Mouse (Mus musculus) intestine, embryonic 15.5 days (tissue): ENCODE data around the gene Parp3. TPM values are rescaled to one million over a fixed set of nuclear protein-coding genes. Genes with fewer than 3 reads are reported as not detected.
"Not testable (repeated sequence)": the region's sequence is repeated elsewhere in the genome, so short reads cannot be mapped to it uniquely, and the experiment has no call there.

Experiments
- ATAC-seq: fragments of 200-750 bp; cut with Nextera tagmentation; 2 replicates; pipeline ENCODE4 v1.8.0; 2017; ENCODE audit warnings: moderate TSS enrichment, moderate library complexity
- H3K27ac ChIP-seq: fragments of 300-500 bp; sonication (generic); 2 replicates; pipeline ENCODE4 v1.5.1; 2015; ENCODE audit warnings: mild to moderate bottlenecking, inconsistent platforms
- H3K27me3 ChIP-seq: fragments of 300-500 bp; sonication (generic); replicated peaks from 2 replicates; pipeline ENCODE4 v1.6.1; 2015; ENCODE audit warnings: inconsistent platforms
- H3K36me3 ChIP-seq: fragments of 300-500 bp; sonication (generic); 2 replicates; pipeline ENCODE4 v1.6.1; 2015; ENCODE audit warnings: inconsistent platforms
- H3K4me1 ChIP-seq: fragments of 300-500 bp; sonication (generic); replicated peaks from 2 replicates; pipeline ENCODE4 v1.6.1; 2015; ENCODE audit warnings: inconsistent platforms
- H3K4me2 ChIP-seq: fragments of 300-500 bp; sonication (generic); replicated peaks from 2 replicates; pipeline ENCODE4 v1.6.1; 2015; ENCODE audit warnings: mild to moderate bottlenecking, inconsistent platforms
- H3K4me3 ChIP-seq: fragments of 300-500 bp; sonication (generic); replicated peaks from 2 replicates; pipeline ENCODE4 v1.5.1; 2015; ENCODE audit warnings: inconsistent platforms
- H3K9ac ChIP-seq: fragments of 300-500 bp; sonication (generic); 2 replicates; pipeline ENCODE4 v1.6.1; 2015; ENCODE audit warnings: inconsistent platforms
- H3K9me3 ChIP-seq: fragments of 300-500 bp; sonication (generic); 2 replicates; pipeline ENCODE4 v1.6.1; 2016; ENCODE audit warnings: inconsistent platforms
- WGBS: fragments of 180-500 bp; shearing (Covaris S2); methylation state at CpG from one replicate; pipeline ENCODE4 v1.1.7; 2015; 5-methylcytosine and 5-hydroxymethylcytosine counted together
- polyA plus RNA-seq: library from polyadenylated mRNA; unstranded; fragments of >200 nt; fragmentation: Nextera tagmentation; extraction: Ambion mirVana; gene quantifications from 2 replicates; pipeline ENCODE4 v1.2.1, GENCODE M21; 2015

Parp3 gene
- polyA plus RNA-seq = 2.4 and 2.5 TPM in 2 replicates

- peak; percentile 97 for ATAC-seq
Measured at GRCm38 (mm10) chr9:106476924-106477484, at the start of gene Parp3. TSS of gene Parp3 (minus strand) at chr9:106476949.

GRCm38 (mm10) chr9:106519909-106520308 is 43.2 kb upstream of the Parp3 start:
- no peak for ATAC-seq
- Histone ChIP-seq H3K27ac (no peak overlapping the region), H3K9me3 (no peaks in the 10 kb centered on the region), H3K4me1 (no peaks in the 10 kb centered on the region), H3K9ac (no peak overlapping the region), H3K36me3 (no peaks in the 10 kb centered on the region), H3K4me2 (no peak overlapping the region), H3K4me3 (no peak overlapping the region), H3K27me3 (no peaks in the 10 kb centered on the region)
- WGBS = 61% methylated on average over 8 of the region's 8 CpGs

More at GRCm38 (mm10) chr9:106476924-106477484, at the start of gene Parp3:
- peak within 1 kb of the TSS; percentile 80 for H3K4me2 ChIP-seq
- H3K9me3 ChIP-seq = no peaks in the 10 kb centered on the region
- WGBS = under 1% methylated on average over 41 of the region's 41 CpGs
- peak within 1 kb of the TSS; percentile 48 for H3K9ac ChIP-seq
- H3K36me3 ChIP-seq = peaks cover 9% of the 10 kb centered on the region
- no peaks in the 10 kb centered on the region for H3K27me3 ChIP-seq
- H3K4me1 ChIP-seq = peaks cover 43% of the 10 kb centered on the region
- peak within 1 kb of the TSS; percentile 61 for H3K4me3 ChIP-seq
- H3K27ac ChIP-seq = peak within 1 kb of the TSS; percentile 38; the same call in 1 of the 2 replicates

DNA sequence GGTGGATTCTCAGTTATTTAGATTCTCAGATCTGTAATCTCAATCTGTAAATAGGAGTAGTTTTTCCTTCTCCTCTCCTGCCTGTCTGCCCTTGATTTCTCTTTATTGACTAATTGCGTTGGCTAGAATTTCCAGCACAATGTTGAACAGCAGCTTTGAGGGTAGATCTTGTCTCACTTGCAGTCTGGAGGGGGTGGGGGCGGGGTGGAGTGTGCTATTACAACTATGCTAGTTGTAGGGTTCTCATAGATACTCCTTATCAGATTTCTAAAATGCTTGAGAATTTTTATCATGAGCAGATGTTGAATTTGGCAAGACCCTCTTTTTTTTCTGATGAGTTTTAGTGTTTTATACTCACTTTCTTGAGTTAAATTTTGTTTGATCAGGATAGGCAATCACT is 42.7 kb upstream of the Parp3 start:
- no peak overlapping the region for H3K4me3 ChIP-seq
- H3K4me2 ChIP-seq = no peak overlapping the region

GRCm38 (mm10) chr9:106514273-106514672 is 37.5 kb upstream of the Parp3 start, which contains the start of gene Iqcf5:
TSS of gene Iqcf5 (plus strand) at chr9:106514573.
- Histone ChIP-seq H3K36me3 (no peaks in the 10 kb centered on the region), H3K9me3 (no peaks in the 10 kb centered on the region), H3K27ac (no peak within 1 kb of the TSS), H3K9ac (no peak within 1 kb of the TSS), H3K27me3 (no peaks in the 10 kb centered on the region), H3K4me3 (no peak within 1 kb of the TSS), H3K4me2 (no peak within 1 kb of the TSS), H3K4me1 (no peaks in the 10 kb centered on the region)
- WGBS = 87% methylated on average over 4 of the region's 4 CpGs
- ATAC-seq = no peak

More for the DNA sequence above, 42.7 kb upstream of the Parp3 start:
- Histone ChIP-seq H3K27ac (no peak overlapping the region), H3K9me3 (no peaks in the 10 kb centered on the region), H3K9ac (no peak overlapping the region), H3K36me3 (no peaks in the 10 kb centered on the region), H3K4me1 (no peaks in the 10 kb centered on the region), H3K27me3 (no peaks in the 10 kb centered on the region)
- WGBS = 59% methylated on average over 2 of the region's 2 CpGs
- no peak for ATAC-seq

DNA sequence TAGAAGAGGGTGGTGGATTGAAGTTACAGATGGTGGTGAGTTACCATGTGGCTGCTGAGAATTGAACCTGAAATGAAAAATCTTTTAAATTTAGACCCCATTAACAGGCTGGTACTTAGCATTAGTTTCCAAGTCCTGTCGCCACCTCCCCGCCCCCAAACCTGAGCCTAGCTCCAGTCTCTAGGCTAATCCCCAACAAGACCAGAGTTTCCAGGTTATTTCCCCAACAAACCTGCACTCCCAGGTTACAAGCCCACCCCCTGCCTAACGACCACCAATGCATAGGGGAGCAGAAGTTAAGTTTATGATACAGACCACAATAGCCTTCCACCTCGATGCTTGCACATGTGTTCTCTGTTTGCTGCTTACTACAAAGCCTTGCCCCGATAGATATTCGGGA is 36.8 kb upstream of the Parp3 start:
- WGBS = 81% methylated on average over 6 of the region's 6 CpGs
- no peaks in the 10 kb centered on the region for H3K36me3 ChIP-seq
- no peak overlapping the region for H3K27ac ChIP-seq
- no peaks in the 10 kb centered on the region for H3K4me1 ChIP-seq
- no peak for ATAC-seq
- no peaks in the 10 kb centered on the region for H3K27me3 ChIP-seq
- H3K4me3 ChIP-seq = no peak overlapping the region
- no peak overlapping the region for H3K9ac ChIP-seq
- no peaks in the 10 kb centered on the region for H3K9me3 ChIP-seq
- H3K4me2 ChIP-seq = no peak overlapping the region

DNA sequence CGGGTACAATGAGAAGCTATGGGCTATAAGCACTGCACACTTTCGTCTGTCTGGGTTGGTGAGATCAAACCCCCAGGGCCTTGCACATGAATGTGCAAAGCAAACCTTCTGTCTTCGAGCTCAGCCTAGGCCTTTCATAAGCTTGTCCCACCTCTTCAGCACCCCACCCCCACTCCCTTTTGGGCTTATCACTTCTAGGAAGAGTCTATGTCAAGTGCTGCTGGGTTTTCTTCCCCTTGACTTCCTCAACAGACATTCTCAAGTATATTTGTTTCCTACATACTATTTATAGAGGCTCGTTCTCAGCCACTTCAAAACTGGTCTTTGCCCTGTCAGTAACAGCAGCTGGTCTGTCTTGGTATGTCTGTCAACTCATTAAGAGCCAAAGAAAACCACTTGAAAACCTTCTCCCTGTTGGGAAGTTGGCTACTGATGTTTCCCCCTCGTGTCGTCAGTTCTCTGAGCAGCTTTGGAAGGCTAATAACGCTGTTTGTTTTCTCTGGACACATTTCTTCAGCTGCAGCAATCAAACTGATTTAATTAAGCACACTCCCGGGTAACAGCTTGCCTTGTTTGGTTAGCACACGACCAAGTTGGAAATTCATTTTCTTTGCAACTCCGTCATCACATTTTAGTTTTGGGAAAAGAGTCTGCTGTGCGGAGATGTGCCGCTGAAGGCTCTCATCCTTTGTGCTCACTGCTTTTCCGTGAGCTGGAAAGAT is 36.1 kb upstream of the Parp3 start:
- Histone ChIP-seq H3K9ac (no peak overlapping the region), H3K4me3 (no peak overlapping the region), H3K4me1 (no peaks in the 10 kb centered on the region), H3K27ac (no peak overlapping the region), H3K4me2 (no peak overlapping the region), H3K9me3 (no peaks in the 10 kb centered on the region), H3K27me3 (no peaks in the 10 kb centered on the region), H3K36me3 (no peaks in the 10 kb centered on the region)
- WGBS = 56% methylated on average over 13 of the region's 13 CpGs
- ATAC-seq = no peak

DNA sequence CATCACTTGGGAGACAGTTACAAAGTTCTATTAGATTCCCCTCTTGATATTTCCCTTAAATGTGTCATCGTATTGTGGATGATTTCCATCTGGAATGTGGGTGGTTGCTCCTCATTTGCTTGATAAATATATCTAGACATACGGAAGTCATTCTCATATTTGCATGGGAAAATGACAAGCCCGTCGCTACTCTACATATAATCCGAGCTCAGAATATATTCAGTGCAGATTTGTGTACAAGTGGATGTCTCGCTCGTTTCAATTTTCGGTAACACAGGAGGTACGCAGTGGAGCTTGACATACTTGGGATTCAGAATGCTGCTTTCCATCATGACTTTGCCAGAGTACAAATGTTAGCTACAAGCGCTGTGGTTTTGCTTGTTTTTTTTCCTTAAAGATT is 32.6 kb upstream of the Parp3 start:
- H3K27me3 ChIP-seq = no peaks in the 10 kb centered on the region
- H3K4me3 ChIP-seq = no peak overlapping the region
- no peak overlapping the region for H3K27ac ChIP-seq
- no peaks in the 10 kb centered on the region for H3K4me1 ChIP-seq
- WGBS = 91% methylated on average over 10 of the region's 10 CpGs
- no peak overlapping the region for H3K9ac ChIP-seq
- no peaks in the 10 kb centered on the region for H3K36me3 ChIP-seq
- no peak for ATAC-seq
- no peak overlapping the region for H3K4me2 ChIP-seq
- H3K9me3 ChIP-seq = no peaks in the 10 kb centered on the region

GRCm38 (mm10) chr9:106504246-106504645 is 27.5 kb upstream of the Parp3 start:
- WGBS = 70% methylated on average over 6 of the region's 6 CpGs
- Histone ChIP-seq H3K36me3 (no peaks in the 10 kb centered on the region), H3K9ac (no peak overlapping the region)

DNA sequence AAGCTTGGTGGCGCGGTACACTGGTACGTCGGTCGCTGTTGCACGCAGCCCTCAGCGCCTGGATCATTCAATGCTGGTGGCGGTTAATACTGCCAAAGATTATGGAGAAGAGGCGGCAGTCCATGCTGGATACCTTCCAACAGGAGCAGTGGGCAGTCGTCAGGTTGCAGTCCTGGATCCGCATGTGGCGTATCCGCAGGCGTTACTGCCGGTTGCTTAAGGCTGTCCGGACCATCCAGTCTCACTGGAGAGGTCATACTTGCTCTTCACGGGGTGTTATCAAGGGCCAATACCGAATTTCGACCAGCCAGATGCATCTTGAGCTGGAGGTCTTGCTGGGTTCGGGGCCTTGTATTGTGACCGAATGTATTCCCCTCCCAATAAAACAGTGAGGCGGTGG is 25.1 kb upstream of the Parp3 start:
- H3K4me1 ChIP-seq = no peaks in the 10 kb centered on the region
- no peak overlapping the region for H3K4me3 ChIP-seq
- no peak overlapping the region for H3K27ac ChIP-seq
- 84% methylated on average over 22 of the region's 22 CpGs for WGBS
- H3K9me3 ChIP-seq = no peaks in the 10 kb centered on the region
- no peak for ATAC-seq
- H3K4me2 ChIP-seq = no peak overlapping the region
- no peaks in the 10 kb centered on the region for H3K36me3 ChIP-seq
- H3K27me3 ChIP-seq = no peaks in the 10 kb centered on the region
- H3K9ac ChIP-seq = no peak overlapping the region

More at GRCm38 (mm10) chr9:106504246-106504645, 27.5 kb upstream of the Parp3 start:
- no peak for ATAC-seq
- Histone ChIP-seq H3K27ac (no peak overlapping the region), H3K27me3 (no peaks in the 10 kb centered on the region), H3K4me3 (no peak overlapping the region), H3K4me2 (no peak overlapping the region), H3K4me1 (no peaks in the 10 kb centered on the region), H3K9me3 (no peaks in the 10 kb centered on the region)

GRCm38 (mm10) chr9:106499667-106500066 is 22.9 kb upstream of the Parp3 start, which contains the start of gene Iqcf1:
TSS of gene Iqcf1 (plus strand) at chr9:106499967.
- H3K27ac ChIP-seq = no peak within 1 kb of the TSS
- H3K36me3 ChIP-seq = no peaks in the 10 kb centered on the region
- H3K9ac ChIP-seq = no peak within 1 kb of the TSS
- H3K27me3 ChIP-seq = no peaks in the 10 kb centered on the region
- H3K4me3 ChIP-seq = no peak within 1 kb of the TSS
- WGBS = 90% methylated on average over 6 of the region's 6 CpGs
- H3K4me1 ChIP-seq = no peaks in the 10 kb centered on the region
- H3K9me3 ChIP-seq = no peaks in the 10 kb centered on the region
- no peak for ATAC-seq
- no peak within 1 kb of the TSS for H3K4me2 ChIP-seq

- not testable (repeated sequence) for H3K9me3 ChIP-seq, H3K4me3 ChIP-seq, H3K4me1 ChIP-seq, ATAC-seq, H3K9ac ChIP-seq, H3K27ac ChIP-seq, H3K4me2 ChIP-seq, H3K27me3 ChIP-seq
- H3K36me3 ChIP-seq = peaks cover 26% of the 10 kb centered on the region
- WGBS = 83% methylated on average over 6 of the region's 6 CpGs
Measured at GRCm38 (mm10) chr9:106487602-106488001, 10.9 kb upstream of the Parp3 start.

DNA sequence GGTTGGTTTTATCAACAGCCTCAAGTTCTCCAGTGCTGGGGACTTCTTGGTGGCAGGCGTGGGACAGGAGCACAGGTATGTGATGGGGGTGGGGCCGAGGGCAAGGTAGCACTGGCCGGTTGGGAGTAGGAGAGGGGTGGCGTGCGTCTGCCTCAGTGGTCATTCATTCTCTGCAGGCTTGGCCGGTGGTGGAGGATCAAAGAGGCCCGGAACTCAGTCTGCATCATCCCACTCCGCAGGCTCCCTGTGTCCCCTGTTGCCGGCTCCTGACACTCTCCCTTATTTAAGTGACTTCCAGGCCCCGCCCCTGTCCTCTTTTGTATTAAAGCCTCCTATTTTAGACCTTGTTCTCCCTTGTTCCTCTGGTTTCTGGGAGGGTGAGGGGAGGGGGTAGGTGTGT is 8.3 kb upstream of the Parp3 start:
- Histone ChIP-seq H3K4me1 (no peaks in the 10 kb centered on the region), H3K36me3 (peaks cover 36% of the 10 kb centered on the region), H3K9ac (no peak overlapping the region), H3K4me3 (no peak overlapping the region), H3K27ac (no peak overlapping the region), H3K9me3 (no peaks in the 10 kb centered on the region), H3K27me3 (no peaks in the 10 kb centered on the region), H3K4me2 (no peak overlapping the region)
- ATAC-seq = no peak
- 82% methylated on average over 10 of the region's 10 CpGs for WGBS

DNA sequence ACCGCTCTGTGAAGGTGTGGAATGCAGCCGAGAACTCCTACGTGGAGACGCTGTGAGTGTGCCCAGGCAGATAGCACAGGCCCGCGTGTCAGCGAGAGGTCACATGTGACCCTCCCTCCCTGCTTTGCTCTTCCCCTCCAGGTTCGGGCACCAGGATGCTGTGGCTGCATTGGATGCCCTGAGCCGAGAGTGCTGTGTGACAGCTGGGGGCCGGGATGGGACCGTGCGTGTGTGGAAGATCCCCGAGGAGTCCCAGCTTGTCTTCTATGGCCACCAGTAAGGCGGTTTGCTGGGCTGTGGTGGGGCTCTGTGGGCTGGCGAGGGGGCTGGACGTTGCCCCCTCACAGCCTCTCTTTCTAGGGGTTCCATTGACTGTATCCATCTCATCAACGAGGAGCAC is 6.9 kb upstream of the Parp3 start:
- peaks cover 1% of the 10 kb centered on the region; the same call in 1 of the 2 replicates for H3K4me1 ChIP-seq
- no peak overlapping the region for H3K4me2 ChIP-seq
- H3K4me3 ChIP-seq = no peak overlapping the region
- peaks cover 36% of the 10 kb centered on the region for H3K36me3 ChIP-seq
- H3K9me3 ChIP-seq = no peaks in the 10 kb centered on the region
- ATAC-seq = no peak
- WGBS = 92% methylated on average over 17 of the region's 17 CpGs
- no peak overlapping the region for H3K9ac ChIP-seq
- no peak overlapping the region for H3K27ac ChIP-seq
- no peaks in the 10 kb centered on the region for H3K27me3 ChIP-seq
